Mouse (Mus musculus): ENCODE results near the gene Ybx2.

Gene Ybx2

DNA sequence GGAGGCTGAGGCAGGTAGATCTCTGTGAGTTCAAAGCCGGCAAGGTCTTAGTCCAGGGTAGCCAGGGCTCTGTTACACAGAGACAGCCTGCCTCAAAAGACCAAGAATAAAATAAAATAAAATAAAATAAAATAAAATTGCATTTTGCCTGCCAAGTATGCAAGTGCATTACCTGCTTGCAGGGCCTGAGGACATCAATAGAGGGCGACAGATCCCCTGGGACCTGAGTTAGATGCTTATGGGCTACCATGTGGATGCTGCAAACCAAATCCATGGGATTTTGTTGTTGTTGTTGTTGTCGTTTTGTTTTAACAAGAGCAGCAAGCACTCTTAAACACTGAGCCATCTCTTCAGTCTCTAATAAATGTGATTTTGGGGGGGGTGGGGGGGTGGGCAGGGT, 3.3 kb upstream of the Ybx2 start:
- CTCF ChIA-PET = interaction anchor here (0.7 to 1.6 kb wide), 5 partner anchors 9 to 100 kb away, joined by 3 to 8 read pairs (median 5); partner anchors contain the start of gene Eif5a

GRCm38 (mm10) chr11:69933066-69933465, 2.5 kb upstream of the Ybx2 start:
- CTCF ChIA-PET = interaction anchor here (0.5 to 1.6 kb wide), 3 partner anchors 16 to 373 kb away, joined by 8 to 9 read pairs (median 8); no protein-coding TSS in a partner anchor

DNA sequence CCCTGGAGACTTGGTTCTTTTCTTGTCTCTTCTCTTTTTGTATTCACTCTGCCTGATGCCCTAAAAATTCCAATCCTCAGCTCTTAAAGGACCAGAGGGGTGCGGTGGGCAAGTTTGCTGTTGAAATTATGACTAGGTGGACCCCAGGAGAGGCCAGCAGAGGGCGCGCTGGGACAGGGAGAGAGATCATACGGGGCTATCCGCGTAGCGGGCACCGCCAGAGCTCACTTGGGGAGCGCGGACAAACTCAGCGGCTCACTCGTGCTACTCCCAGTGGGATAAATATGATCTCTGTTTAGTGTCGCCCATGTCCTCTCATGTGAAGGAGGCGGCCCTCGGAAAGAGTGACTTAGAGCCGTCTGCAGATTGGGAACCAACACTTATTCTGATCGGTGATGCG, 1.4 kb upstream of the Ybx2 start:
- CTCF ChIA-PET = interaction anchor here (0.5 to 2.0 kb wide), 6 partner anchors 13 to 204 kb away, joined by 3 to 20 read pairs (median 3); partner anchors contain the start of gene Tmem102

GRCm38 (mm10) chr11:69934681-69935080, 915 bp upstream of the Ybx2 start:
- CTCF ChIA-PET = interaction anchor here (0.6 to 2.0 kb wide), 3 partner anchors 12 to 142 kb away, joined by 3 to 20 read pairs (median 3); no protein-coding TSS in a partner anchor

DNA sequence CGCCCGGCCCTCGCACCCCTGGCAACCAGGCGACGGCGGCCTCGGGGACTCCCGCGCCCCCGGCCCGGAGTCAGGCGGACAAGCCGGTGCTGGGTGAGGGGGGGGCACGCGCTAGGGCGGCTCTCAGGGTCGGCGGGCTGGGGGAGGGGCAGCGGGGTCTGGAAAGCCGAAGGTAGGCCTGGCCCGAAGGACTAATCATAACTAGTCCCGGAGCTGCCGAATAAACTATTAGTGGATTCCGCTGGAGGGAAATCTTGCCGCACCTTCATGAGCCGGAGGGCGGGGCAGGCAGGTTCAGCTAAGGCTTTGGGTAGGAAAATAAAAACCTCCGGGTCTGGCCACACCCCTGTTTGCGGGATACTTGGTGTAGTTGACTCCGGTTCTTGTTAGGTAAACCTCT, 560 bp downstream of the Ybx2 start:
- CTCF ChIA-PET = interaction anchor here (0.5 to 0.6 kb wide), 2 partner anchors 15 to 205 kb away, joined by 3 to 7 read pairs; no protein-coding TSS in a partner anchor

- CTCF ChIA-PET = interaction anchor here (0.5 to 0.6 kb wide), 2 partner anchors 15 to 85 kb away, joined by 3 to 15 read pairs; no protein-coding TSS in a partner anchor
Measured at GRCm38 (mm10) chr11:69936714-69937347, 1.2 kb downstream of the Ybx2 start.

DNA sequence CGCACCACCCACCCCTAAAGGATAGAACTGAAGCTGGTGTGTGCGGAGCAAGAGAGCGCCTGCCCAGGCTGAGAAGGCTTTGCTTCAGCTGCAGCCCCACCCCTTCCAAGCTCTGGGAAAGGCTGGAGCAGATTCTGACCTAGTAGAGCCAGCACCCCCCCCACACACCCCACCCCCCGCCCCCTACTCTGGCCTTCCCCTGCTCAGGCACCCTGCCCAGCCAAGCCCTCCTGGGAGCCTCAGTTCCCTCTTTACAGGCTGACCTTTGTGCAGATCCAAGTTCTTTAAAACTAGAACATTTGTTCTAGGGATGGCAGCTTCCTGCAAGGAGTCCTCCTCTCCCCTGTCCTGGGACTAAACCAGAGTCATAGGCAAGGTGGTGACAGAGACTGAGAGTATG, 1.8 kb downstream of the Ybx2 start:
- CTCF ChIA-PET = interaction anchor here (0.5 kb wide), 1 partner anchor 84 kb away, joined by 15 read pairs; no protein-coding TSS in a partner anchor

- CTCF ChIA-PET = interaction anchor here (0.5 kb wide), 1 partner anchor 84 kb away, joined by 15 read pairs; no protein-coding TSS in a partner anchor
Measured at GRCm38 (mm10) chr11:69937834-69938233, 2.2 kb downstream of the Ybx2 start.

GRCm38 (mm10) chr11:69938401-69938979, 2.9 kb downstream of the Ybx2 start:
- CTCF ChIA-PET = no interaction called here

DNA sequence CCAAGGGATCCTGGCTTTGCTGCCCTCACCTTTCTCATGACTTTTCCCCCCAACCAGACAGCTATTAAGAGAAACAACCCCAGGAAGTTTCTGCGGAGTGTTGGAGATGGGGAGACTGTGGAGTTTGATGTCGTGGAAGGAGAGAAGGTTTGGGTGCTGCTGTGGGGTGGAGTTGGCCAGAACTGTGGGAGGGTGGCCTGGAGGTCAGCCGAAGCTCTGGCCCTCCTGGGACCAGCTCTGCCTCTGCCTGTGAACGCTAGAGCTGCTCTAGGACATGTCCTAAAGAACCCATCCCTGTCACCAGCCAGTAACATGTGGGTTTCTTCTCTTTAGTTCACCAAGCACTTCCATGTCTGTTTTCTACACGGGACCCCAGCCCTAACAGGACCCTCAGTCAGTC, 3.6 kb downstream of the Ybx2 start:
- CTCF ChIA-PET = no interaction called here

- CTCF ChIA-PET = no interaction called here
Measured at GRCm38 (mm10) chr11:69939731-69940130, 4.1 kb downstream of the Ybx2 start.

DNA sequence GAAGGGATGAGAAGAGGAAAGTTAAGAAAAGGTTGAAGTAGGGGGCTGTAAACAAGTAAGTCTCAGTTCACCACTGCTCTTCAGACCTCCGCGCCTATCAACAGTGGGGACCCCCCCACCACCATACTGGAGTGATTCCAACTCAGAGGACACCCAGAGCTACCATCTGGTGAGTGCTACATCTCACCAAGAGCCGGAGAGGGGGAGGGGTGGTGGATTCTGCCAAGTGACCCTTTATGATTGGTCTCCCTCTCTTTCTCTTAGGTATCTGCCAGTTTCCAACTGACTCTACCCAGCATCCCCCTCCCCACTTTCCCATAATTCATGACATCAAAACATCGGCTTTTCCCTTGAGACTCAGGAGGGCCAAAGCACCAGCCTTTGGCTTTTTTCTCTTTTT, 5.4 kb downstream of the Ybx2 start:
- CTCF ChIA-PET = no interaction called here

DNA sequence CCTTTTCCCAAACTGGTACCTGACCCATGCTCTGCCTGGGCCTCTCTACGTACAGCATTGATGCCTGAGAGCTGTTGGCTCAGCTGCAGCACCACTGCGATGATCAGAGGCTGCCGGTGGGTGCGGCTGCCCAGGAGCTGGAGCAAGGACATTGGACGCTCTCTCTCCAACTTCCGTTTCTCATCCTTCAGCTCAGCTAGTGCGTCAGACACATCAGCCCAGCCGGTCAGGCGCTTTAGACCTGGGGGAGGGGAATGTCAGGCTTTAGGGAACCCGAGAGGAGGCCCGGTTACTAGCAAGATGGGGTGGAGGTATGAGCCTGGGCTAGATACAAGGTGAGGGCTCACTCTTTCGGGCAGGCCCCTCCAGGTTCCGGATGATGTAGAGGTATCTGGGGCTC, 9.6 kb downstream of the Ybx2 start:
- CTCF ChIA-PET = no interaction called here

DNA sequence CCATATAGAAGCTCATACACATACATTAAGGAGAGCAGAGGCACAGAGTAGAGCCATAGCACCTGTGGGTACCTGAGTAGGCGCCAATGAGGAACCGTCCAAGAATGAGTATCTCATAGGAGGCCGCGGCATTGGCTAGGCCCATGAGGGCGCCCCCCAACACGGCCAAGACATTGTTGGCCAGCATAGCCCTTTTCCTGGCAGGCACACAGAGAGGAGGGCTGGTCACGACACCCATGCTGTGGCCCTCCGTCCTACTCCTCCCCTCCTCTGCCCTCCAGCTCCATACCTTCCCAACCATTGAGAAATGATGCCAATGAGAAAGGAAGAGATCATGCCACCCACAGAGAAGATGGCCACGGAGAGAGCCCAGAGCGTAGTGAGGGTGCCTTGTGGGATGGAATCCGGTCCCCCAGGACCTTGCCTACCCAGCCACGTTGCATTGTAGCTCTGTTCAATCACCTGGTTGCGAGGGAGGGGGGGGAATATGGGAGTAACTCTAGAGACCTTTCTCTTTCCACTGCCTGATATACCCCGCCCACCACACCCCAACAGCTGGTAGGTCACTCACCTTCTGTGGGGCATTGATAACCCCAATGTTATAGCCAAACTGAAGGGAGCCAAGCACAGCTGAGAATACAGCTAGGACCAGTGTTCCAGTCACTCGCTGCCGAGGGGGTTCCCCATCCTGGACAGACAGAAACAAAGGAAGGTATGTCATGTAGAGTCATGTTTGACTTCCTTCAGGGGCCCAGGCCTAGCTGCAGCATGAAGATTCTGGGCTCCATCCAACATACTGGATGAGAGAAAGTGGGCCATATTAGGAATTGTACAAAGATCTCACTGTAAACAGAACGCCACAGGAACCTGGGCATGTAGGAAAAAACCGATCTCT, 10.6 kb downstream of the Ybx2 start:
- CTCF ChIA-PET = interaction anchor here (1.0 to 1.7 kb wide), 2 partner anchors 12 to 17 kb away, joined by 3 to 20 read pairs; no protein-coding TSS in a partner anchor

DNA sequence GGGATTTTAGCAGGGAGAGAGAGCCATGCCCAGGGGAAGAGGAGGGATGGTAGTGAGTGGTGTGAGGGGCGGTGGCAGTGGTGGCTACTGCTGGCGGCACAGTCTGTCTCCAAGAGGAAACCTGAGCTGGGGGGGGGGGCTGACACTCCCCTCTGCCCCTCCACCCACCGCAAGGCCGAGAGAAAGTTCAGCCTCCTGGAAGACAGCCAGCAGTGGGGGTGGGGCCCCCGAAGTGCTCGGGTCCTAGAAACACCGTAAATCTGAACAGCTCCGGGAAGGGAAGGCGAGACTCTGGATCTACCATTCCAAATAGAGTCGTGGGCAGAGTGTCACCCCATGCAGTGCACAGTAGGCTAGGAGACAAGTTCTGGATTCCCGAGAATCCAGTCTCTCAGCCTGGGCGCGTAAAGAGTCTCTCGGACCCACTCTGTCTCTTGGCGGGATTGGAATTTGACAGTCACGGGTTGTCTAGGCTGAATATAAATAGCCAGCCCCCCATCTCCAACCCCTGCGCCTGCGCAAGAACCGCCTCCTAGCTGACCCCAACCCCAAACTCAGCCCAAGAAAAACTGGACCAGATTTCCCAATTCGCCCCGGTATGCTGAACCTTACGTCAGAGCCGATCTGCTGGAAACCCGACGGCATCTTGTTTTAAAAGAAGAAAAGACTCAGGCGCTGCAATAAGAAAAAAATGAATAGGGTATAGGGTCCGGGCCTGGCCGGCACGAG, 11.9 kb downstream of the Ybx2 start:
- CTCF ChIA-PET = interaction anchor here (0.6 to 2.0 kb wide), 7 partner anchors 13 to 365 kb away, joined by 3 to 20 read pairs (median 3); partner anchors contain the start of genes Cldn7 and Kctd11

- CTCF ChIA-PET = interaction anchor here (0.5 to 2.0 kb wide), 6 partner anchors 16 to 195 kb away, joined by 3 to 8 read pairs (median 3); partner anchors contain the start of genes Cldn7 and Kctd11
Measured at GRCm38 (mm10) chr11:69948066-69948762, 12.6 kb downstream of the Ybx2 start, which contains the start of gene Slc2a4. TSS of gene Slc2a4 (minus strand) at chr11:69948188.

GRCm38 (mm10) chr11:69948763-69949150, 13.2 kb downstream of the Ybx2 start:
- CTCF ChIA-PET = interaction anchor here (0.7 to 2.0 kb wide), 3 partner anchors 16 to 68 kb away, joined by 3 to 8 read pairs (median 7); partner anchors contain the start of gene Kctd11

- CTCF ChIA-PET = interaction anchor here (0.6 to 1.0 kb wide), 3 partner anchors 15 to 149 kb away, joined by 3 read pairs; no protein-coding TSS in a partner anchor
Measured at GRCm38 (mm10) chr11:69950807-69951459, 15.3 kb downstream of the Ybx2 start.

DNA sequence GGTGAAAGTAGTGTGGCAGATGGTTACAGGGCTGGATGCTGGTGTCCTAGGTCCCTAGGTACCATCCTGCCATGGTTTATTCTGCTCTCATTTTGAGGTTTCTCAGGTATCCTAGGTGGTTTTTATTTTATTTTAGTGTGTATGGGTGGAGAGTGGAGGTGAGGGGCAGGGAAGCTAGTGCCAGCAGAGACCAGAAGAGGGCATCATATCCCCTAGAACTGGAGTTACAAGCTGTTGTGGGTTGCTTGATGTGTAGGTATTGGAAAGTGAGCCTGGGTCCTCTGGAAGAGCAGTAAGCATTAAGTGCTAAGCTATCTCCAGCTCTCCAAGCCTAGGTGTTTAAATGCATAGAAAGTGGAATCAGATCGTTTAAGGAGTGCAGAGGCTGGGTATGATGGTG, 16.7 kb downstream of the Ybx2 start:
- CTCF ChIA-PET = no interaction called here
